Mouse (Mus musculus) heart, adult 9 months (tissue): ENCODE measurements around the gene Mocs2.

Experiments
- DNase-seq, 2 experiments: peaks; one replicate each; pipeline ENCODE4 v3.0.0; 2022; ENCODE audit warnings: low spot score in 2 of 2

Mocs2 gene

DNA sequence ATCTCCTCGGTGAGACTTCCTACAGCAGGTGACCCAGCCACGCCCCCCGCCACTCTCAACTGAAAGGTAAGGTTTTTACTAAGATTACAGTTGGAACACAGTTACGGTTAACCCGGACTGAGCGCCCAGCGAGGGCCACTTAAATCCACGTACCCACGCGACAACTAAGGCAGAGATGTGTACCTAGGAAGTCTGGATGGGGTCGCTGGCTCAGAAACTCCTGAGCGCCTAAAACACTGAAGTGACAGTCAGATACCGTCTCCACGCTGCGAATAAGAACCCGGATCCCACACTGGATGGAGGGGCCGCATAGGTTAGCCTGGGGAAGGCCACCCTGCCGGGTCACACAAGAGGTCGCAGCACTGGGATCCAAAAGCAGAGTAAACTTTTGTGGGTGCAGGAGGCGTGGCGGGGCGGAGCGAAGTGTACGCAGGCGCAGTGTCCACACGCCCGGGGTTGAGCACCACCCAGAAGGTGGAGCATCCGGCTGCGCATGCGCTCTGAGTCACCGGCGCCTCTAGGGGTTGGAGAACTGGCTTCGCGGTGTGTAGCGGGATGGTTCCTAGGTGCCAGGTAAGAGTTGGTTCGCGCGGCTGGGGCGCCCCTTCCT is at the start of gene Mocs2:
TSS of gene Mocs2 (plus strand) at position 486 of the 610 bp plus-strand sequence.
- peak; percentile 90 to 92 for DNase-seq

DNA sequence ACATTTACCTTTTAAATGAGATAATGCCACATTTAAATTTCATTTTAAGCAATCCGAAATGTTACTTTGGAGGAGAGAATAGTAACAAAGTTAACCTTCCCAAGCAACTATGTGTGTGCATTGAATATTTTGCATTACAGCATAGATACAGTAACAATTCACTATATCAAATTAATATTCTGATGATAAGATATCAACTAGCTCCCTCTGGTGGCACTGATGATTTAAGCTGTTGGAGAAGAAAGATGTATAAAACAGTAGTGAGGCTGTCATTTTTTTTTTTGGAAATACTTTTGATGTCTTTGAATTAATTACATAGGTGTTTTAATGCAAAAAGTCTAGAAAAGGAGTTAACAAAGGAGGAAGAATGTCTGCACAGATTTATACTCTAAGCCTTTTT is 26.5 kb upstream of the Mocs2 start:
- no peak for DNase-seq

DNA sequence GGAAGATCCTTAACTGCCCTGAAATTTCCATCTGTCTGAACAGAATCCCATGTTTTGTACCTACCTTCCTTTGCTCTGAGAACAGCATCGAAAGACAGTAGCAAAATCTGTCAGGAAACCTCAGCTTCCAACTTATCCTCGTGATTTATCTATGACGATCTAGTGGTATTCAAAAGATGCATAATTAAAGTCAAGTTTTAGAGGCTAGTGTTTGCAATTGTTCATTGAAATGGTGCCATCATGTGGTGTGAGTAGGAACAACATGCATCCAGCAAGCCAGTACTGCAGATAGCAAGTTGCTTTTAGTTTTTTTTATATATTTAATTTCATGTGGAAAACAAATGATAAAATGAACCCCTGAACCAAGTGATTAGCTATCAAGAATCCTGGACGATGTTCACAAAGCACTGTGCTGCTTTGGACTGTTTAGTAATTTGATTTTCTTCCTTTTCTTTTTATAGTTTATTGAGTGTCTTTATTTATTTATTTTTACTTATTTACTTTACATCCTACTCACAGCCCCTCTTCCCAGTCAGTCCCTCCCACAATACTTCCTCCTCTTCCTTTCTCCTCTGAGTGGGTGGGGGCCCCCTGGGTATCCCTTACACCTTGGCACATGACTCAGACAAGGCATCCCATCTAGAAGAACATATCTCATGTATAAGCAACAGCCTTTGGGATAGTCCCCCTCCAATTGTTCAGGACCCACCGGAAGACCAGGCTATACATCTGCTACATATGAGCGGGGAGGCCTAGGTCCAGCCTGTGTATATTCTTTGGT is 24.6 kb upstream of the Mocs2 start:
- peak in 1 of 2 experiments; percentile 24 for DNase-seq

DNA sequence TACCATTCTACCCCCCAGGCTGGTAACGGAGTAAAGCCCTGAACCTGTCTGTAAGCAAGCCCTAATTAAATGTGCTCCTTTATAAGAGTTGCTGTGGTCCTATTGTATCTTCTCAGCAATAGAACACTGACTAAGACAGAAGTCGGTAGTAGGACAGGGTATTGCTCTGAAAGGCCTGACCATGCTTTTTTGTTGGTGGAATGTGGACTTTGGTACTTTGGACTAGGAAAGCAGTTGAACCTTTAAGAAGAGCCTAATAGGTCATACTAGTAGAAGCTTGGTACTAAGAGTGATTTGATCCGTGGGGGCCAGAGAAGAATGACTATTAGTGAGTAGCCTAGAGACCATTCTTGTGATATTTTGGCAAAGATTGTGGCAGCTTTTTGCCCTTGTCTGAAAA is 16.2 kb upstream of the Mocs2 start:
- DNase-seq = no peak

DNA sequence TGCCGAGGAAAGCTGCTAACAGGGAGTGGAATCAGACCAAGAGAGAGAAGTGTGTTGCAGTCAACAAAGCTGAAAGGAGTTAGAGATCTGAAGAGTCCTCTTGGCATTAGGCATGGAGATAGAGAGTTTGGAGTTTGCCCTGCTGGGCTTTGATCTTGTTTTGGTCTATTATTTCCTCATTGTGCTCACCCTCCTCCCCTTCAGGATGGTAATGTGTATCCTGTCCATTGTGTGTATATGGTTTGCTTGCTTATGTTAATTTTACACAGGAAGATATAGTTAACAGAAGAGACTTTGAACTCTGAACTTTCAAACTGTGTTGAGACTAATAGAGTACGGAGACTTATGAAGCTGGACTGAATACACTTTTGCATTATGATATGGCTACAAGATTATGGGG is 15.1 kb upstream of the Mocs2 start:
- DNase-seq = no peak

DNA sequence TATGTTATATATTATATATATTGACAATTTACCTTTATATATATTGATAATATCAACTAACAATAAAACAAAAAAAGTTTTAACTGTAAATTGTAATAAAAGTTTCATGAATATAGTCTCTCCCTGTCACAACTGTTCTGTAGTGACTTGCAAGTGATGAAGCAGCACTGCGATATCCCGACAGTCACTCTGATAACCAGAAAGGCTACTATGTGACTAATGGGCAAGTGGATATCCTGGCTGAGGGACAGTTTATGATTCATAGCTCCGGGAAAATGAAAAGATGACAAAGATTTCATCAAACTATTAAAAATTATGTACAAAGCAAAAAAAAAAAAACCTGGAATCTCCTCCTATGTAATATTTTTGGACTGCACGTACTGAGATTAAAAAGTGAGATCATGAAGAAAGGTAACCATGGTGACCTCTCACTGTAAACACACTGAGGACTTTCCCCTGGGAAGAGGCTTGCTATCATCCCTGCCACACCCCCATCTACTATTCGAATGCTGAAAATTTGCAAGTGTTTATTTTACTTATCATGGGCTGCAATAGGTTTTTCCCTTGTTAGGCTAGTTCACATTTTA is 8.3 kb upstream of the Mocs2 start:
- no peak for DNase-seq

DNA sequence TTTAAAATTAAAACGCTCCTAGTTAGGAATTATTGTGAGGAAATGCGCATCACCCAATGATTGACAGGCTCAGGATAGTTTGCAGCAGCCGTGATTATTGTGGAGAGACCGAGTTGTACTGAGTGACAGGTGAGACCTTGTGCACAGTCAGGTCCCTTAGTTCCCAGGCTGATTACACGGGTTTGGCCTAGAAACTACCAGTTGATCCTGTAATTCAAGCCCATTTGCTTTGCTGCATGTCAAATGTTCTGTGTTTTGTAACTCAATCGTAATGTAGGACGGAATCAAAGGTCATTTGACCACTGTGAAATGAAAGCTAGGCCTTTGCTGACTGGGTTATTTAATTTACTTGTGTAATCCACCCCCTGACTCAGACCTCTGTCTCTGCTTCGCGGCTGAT is 477 bp downstream of the Mocs2 start:
- peak; percentile 20 to 21 for DNase-seq

DNA sequence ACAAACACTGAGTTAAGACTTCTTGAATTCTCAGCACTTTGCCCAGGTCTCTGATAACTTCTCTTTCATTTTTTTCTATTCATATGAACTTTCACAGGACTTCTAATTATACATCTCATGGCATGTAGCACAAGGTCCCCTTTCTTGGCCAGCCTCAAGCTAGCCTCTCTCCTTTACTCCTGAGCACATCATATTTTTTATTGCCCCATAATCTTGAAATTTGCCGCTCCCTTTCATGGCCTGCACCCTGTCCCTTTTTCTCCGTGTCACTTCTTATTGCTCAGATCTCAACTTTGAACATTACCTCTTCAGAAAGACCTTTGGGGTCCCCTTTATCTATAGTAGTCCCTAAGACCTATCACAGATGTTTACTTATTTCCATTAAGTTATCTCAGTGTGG is 4.8 kb downstream of the Mocs2 start:
- DNase-seq = no peak

DNA sequence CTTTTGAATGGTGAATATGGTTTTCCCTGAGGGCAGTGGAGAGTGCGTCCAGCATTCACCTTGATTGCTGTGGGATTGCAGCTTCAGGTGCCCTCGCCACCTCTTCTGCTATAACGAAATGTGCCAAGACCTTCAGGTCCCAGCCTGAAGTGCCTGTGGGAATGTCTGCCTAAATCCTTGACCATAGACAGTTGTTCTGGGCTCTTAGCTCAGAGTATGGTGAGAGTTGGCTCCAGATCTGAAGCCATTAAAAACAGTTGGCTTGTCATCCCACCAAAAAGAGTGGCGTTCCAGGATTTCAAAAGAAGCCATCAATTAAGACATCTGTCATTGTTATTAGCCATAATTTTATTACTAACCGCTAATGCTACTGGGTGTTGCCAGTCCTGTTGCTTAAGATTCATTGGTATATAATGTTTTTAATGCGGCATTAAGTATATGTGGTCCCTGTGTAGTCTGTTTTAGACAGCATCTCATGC is 7.4 kb downstream of the Mocs2 start:
- DNase-seq = no peak

DNA sequence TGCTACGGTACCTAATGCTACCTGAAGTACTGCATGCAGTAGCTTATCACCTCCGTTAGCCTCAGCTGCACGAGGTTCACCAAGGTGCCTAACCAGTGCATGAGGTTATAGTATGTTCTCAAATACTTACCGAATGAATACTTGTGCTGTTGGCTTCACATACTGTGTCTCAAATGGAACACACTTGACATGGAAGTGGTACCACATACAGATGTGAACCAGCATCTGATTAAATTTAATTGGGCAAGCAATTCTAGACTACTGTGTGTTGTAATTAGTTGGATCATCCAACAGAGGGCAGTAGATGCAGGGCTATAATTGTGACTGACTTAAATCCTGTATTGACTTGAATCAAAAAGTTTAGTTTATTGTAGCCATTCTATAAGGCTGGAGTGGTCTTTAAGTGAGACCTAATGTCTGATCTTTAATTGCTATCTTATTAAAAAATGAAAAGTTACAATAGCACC is 13.4 kb downstream of the Mocs2 start:
- DNase-seq = no peak

DNA sequence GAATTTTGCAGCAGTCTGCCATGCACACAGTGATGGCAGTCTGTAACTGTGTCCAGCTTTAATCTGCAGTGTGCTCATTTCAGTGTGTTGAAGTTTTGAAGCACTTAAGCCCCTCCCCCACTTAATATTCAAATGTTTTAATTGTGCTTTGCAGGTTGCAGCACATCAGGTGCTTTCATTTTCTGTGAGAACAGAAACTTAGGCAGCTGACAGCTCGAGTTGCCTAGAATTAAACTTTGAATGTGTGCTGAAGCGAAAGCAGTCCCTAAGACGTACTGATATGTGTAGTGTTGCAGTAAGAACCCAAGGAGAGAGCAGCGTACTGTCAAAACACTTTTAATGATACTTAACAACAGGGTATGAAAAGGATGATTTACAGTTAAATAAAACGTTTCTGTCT is 14.7 kb downstream of the Mocs2 start:
- no peak for DNase-seq

DNA sequence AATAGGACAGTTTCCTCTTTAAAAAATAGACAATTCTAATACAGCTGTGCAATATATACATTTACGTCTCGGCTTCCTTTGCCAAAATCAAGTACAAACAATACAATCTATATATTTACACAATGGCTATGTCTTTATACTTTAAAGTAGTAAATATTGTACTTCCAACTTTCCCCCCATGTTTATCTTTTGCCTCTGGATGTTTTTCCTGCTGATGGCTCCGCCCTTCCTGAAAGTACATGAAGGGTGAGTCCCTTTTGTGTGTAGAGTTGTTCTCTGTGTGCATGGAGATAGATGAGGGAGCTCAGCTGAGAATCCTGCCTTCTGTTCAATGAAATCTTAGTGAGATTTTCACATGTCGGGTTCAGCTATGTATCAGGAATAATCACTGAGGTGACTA is 15.3 kb downstream of the Mocs2 start:
- no peak for DNase-seq

DNA sequence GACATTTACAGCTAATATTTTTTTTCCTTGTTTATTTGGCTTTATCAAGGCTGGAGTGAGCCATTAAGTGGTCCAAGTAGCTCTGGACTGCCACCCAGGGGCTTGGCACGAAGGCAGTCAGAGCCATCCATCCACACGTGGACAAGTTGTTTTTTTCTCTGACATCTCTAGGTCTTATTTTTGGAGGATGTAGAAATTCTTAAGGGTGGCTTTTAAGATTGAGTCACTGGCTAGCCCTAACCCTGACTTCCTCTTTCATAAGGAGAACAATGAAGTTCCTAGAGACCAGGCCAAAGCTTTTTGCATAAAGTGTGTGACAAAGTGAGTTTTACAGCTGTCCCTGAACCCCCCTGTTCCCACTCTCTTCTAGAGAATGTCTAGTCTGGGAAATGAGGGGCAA is 16.5 kb downstream of the Mocs2 start:
- peak in 1 of 2 experiments; percentile 51 for DNase-seq

DNA sequence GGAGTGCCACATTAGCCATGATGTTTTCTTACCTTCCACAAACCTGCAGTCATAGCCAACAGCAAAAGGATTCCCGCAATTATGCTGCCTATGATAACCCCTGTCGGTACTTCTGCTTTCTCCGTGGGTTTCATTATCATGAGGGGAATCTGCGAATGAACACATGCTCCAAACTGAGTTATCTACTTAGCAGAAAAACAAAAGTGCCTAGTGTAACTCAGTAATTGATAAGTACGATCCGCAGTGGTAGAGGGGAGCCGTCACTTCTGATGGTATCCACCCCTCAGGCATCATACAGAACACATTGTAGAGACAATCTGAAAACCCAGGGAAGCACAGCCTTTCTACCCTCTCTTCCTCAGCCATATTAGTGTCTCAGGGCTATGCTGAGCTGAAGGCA is 19.0 kb downstream of the Mocs2 start:
- no peak for DNase-seq

DNA sequence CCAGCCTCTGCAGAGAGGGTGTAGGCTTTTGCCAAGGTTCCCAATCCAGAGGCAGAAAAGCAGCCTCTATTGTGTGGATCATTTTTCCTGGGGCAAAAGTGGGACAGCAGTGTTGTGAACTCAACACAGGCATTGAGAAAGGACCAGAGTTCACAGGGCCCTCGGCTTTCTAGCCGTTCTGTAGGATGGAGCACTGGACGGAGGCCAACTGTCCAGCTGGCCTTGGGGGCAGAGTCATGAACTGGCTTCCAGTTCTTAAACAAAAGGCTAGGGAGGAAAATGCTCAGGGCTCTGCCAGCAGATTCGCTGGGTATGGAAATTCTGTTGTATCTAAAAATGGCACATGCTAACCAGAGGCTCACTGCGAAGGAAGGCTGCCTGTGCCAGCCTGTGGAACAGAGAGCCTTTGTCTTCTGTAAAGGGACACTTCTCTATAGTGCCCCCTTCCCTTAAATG is 20.5 kb downstream of the Mocs2 start:
- peak; percentile 41 to 58 for DNase-seq

DNA sequence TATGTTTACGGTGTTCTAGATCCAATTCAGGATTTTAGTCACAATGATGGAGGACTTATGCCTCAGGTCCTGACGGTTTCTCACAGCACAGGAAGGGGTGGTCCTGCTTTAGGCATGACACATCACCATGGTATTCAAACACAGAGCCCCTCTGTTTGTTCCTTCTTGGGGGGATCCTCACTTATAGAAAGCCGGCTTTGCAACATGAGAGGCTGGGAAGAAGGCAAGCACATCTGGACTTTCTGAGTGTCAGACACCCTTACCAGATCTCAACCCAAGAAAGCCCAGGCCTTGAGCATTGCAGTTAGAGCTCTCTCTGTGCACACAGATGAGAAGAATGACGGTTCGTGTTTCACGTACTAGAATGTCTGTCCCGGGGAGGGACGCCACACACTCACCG is 21.1 kb downstream of the Mocs2 start:
- no peak for DNase-seq

DNA sequence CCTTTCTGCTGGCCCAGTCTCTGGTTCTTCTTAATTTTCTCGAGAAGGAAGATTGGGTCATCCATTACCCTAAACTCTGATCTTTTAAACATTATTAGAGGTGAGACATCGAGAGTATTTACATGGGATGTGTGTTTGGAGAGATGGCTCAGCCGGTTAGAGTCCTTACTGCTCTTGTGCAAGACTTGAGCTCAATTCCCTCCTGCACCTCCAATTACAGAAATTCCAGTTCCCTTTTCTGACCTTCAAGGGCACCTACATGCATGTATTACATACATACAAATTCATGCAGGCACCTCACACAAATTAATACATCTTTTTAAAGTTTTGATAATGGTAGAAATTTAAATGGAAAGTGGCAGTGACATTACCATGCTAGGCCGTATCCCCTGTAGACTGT is 22.5 kb downstream of the Mocs2 start:
- DNase-seq = no peak

DNA sequence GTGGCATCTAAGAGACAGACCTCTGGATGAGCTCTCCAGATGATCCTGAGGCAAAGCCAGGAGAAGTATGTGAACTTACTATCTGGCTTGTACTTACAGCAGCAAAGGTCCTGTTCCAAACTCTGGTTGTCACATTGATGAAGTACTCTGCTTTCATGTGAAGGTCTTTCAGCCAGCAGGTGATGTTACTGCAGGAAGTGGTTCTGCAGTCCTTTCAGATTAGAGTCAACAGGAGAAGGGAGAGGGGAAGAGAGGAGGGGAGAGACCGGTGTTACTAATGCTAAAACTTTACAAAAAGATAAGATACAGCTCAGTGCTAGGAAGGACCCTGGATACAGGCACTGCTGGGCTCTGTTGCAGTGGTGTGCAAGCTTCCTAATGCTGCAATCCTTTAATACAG is 25.3 kb downstream of the Mocs2 start:
- DNase-seq = no peak

DNA sequence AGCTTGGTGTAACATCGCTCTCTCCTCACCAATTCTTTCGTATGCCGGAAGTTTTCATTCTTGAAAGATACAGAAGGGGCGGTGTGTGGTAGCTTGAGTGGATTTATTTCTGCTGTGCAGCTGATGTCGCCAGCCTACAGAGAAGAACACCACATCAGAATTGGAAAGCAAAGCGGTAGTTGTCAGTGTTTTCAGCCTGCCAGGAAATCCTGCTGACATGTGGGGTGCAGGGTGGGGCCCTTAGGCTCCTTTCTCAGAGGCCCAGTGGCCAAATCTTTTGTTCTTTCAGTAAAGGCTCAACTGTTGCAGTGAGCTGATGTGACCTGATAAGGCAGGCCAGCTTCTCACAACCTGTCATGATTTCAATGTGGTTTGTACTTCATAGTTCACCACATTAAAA is 27.8 kb downstream of the Mocs2 start:
- DNase-seq = peak in 1 of 2 experiments; percentile 31

DNA sequence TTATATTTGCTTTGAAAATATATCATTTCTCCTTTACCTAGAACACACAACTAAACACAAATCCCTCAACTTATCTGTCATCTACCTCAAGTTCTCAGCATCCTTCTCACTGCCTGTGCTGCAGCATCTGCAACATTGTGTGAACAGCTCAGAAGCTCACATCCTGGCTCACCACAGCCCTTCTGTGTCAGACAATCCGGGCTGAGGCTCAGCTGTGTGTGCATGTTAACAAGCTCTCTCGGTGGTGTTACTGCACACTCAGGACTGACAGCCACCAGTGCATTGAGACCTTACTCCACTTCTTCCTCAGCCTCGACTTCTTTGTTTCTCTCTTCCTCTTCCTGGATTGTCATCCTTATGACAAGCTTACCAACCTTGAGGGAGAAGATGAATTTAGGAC is 30.9 kb downstream of the Mocs2 start:
- DNase-seq = no peak

DNA sequence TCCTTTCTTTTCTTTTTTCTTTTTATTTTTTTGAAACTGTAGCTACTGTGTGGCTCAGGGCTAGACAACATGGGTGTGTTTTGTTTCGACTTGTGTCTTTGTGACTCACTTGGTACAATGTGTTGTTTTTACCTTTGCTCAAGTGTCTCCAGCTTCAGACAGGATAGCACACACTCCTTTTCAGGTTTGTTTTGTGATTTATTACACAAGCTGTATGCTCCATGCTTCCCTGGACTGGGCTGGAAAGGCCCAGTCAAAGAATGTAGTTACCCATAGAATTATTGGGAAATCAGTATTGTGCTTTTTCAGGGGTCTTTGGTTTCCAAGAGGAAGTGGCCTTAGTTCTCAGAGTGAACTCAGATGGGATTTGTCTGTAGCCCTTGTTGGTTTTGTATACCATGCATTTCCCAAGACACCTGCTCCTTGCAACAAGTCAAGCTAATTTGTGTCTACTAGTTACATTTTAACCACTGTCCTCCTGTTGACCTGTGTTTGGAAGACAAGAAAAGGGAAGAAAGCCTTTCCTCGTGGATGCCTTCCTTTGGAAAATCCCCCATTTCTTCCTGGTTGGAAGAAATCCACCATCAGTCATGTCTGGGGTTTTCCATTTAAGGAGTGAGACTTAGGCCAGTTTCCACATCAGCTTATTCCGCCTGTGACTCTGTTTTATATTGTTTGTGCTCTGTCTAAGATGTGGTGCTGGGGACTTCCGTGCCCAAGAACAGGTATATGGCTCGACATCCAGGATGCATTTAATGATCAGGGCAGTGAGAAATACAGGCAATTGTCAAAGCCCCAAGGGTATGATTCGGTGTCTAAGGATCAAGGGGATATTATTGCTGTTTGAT is 34.5 kb downstream of the Mocs2 start:
- DNase-seq = no peak

DNA sequence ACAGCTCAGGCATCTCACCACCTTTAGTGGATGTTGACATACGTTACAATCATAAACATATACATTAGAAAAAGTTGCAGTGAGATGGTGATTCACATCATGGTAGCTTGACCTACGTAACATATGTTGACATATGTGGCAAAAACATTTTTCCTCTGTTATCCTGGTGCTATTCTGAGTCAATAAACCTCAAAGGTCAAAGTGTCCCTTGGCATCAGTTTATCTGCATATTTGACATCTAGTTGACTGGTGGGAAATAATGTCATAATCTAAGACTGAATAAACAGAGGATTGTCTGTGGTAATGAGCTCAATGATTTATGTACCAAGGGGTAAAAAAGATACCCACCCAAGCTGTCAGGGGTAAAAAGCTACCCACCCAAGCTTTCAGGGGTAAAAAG is 35.1 kb downstream of the Mocs2 start:
- DNase-seq = no peak
